ENCODE assay signal across 8 mouse cellular contexts in genomic region chr11:109030486-109030885, GRCm38 (mm10).
DNase-seq lines count a peak whose midpoint lies in the region; ATAC-seq and TF ChIP-seq lines count a peak whose summit lies in the region.
"Had no signal": no experiment of that assay in that cellular context is flagged by ENCODE, and none has a peak within 500 bp of the region (broad histone marks: within the 10 kb centered on the region; RNA-seq: fewer than 3 reads in every experiment).

No protein-coding gene starts in this region.

- intact Hi-C loops in heart, postnatal 36 days (cut with DNase I), result loop anchor here (2.0 kb wide), 2 partner anchors 106 to 580 kb away; no protein-coding TSS in a partner anchor

- H3K27me3 ChIP-seq in midbrain, embryonic 10.5 days (ENCODE audit: low read depth, poor library complexity, severe bottlenecking), result peaks cover 10% of the 10 kb centered on the region; the same call in 1 of the 2 replicates
- H3K27me3 ChIP-seq in midbrain, embryonic 15.5 days (replicated peaks), result no peaks in the 10 kb centered on the region
- H3K27me3 ChIP-seq in liver, postnatal 0 days (ENCODE audit: insufficient read depth, low read length), result no peaks in the 10 kb centered on the region
- no peaks in the 10 kb centered on the region for H3K27me3 ChIP-seq in splenic B cell, adult 2 months (ENCODE audit: control insufficient read depth, insufficient read depth, low read length, poor library complexity, severe bottlenecking)
- H3K27me3 ChIP-seq: megakaryocyte, embryonic 14.5 days had no signal

- no peak overlapping the region for H3K9ac ChIP-seq in midbrain, embryonic 15.5 days
- no peak overlapping the region for H3K9ac ChIP-seq in liver, postnatal 0 days (replicated peaks)

- H3K4me3 ChIP-seq in midbrain, embryonic 10.5 days, result no peak overlapping the region
- no peak overlapping the region for H3K4me3 ChIP-seq in midbrain, embryonic 15.5 days
- H3K4me3 ChIP-seq in liver, postnatal 0 days (ENCODE audit: low read depth, low read length), result no peak overlapping the region
- H3K4me3 ChIP-seq: megakaryocyte, embryonic 14.5 days had no signal

- peak; percentile 69 for TF ChIP-seq CTCF in liver, postnatal 0 days (IDR thresholded peaks at IDR 0.05; ENCODE audit: low read depth)

- no peaks in the 10 kb centered on the region for H3K9me3 ChIP-seq in midbrain, embryonic 10.5 days (replicated peaks)
- H3K9me3 ChIP-seq in midbrain, embryonic 15.5 days, result no peaks in the 10 kb centered on the region
- no peaks in the 10 kb centered on the region for H3K9me3 ChIP-seq in liver, postnatal 0 days (ENCODE audit: low read length)

- 22% methylated on average over 3 of the region's 3 CpGs for WGBS in midbrain, embryonic 10.5 days
- WGBS in midbrain, embryonic 15.5 days, result 28% methylated on average over 3 of the region's 3 CpGs
- 24% methylated on average over 3 of the region's 3 CpGs for WGBS in liver, postnatal 0 days (ENCODE audit: insufficient replicate concordance)

- H3K4me1 ChIP-seq in midbrain, embryonic 10.5 days, result peaks cover 45% of the 10 kb centered on the region
- 0 out of 2 replicates have a peak, but pooled peaks cover 4% of the 10 kb centered on the region for H3K4me1 ChIP-seq in midbrain, embryonic 15.5 days
- H3K4me1 ChIP-seq in liver, postnatal 0 days (ENCODE audit: insufficient read depth), result no peaks in the 10 kb centered on the region
- H3K4me1 ChIP-seq: megakaryocyte, embryonic 14.5 days had no signal

- H3K4me2 ChIP-seq in midbrain, embryonic 15.5 days, result no peak overlapping the region
- H3K4me2 ChIP-seq in liver, postnatal 0 days (ENCODE audit: low read depth, low read length), result no peak overlapping the region

- H3K36me3 ChIP-seq in midbrain, embryonic 10.5 days, result no peaks in the 10 kb centered on the region
- H3K36me3 ChIP-seq in midbrain, embryonic 15.5 days (replicated peaks), result no peaks in the 10 kb centered on the region
- H3K36me3 ChIP-seq in liver, postnatal 0 days (replicated peaks; ENCODE audit: insufficient read depth, low read length), result no peaks in the 10 kb centered on the region
- no peaks in the 10 kb centered on the region for H3K36me3 ChIP-seq in splenic B cell, adult 2 months (ENCODE audit: control insufficient read depth, insufficient read depth, low read length, poor library complexity, severe bottlenecking)

- no peak for TF ChIP-seq EP300 in liver, postnatal 0 days (IDR thresholded peaks at IDR 0.05; ENCODE audit: low read depth)

- ATAC-seq in midbrain, embryonic 15.5 days (replicated peaks), result no peak
- no peak for ATAC-seq in liver, postnatal 0 days

- no peak overlapping the region for H3K27ac ChIP-seq in midbrain, embryonic 10.5 days (replicated peaks)
- no peak overlapping the region for H3K27ac ChIP-seq in midbrain, embryonic 15.5 days
- no peak overlapping the region for H3K27ac ChIP-seq in liver, postnatal 0 days (ENCODE audit: low read depth)

- DNase-seq in midbrain, embryonic 10.5 days (ENCODE audit: low spot score), result peak; percentile 72
- DNase-seq in ZHBTc4 (ENCODE audit: low read depth, low spot score), result peak; percentile 67
- peak; percentile 80 to 83 for DNase-seq in cerebellum, postnatal 14 days
- peak; percentile 34 to 67 for DNase-seq in heart, postnatal 36 days
- peak; percentile 73 for DNase-seq in liver, postnatal 0 days
- peak; percentile 23 for DNase-seq in splenic B cell, adult 2 months (ENCODE audit: low read depth, low spot score)

Comparison
In these comparisons a context has a peak if more than half of its experiments do, and no peak if none do; other contexts are left out.
1. DNase-seq: peak in every context shown above with its lines; median percentile 82 in cerebellum, postnatal 14 days; 73 in liver, postnatal 0 days; 72 in midbrain, embryonic 10.5 days; 67 in ZHBTc4; 50 in heart, postnatal 36 days; 23 in splenic B cell, adult 2 months.